Mouse (Mus musculus): ENCODE measurements around the gene Ankrd12.

GRCm38 (mm10) chr17:66091392-66091791, 14.5 kb upstream of the Ankrd12 start:
- no peak for TF ChIP-seq HCFC1 (IDR thresholded peaks at IDR 0.05; ENCODE audit: low read depth, low read length)
- no peak for TF ChIP-seq POLR2A (IDR thresholded peaks at IDR 0.05; ENCODE audit: control insufficient read depth in 1 of 2, insufficient read depth in 1 of 2, low read depth in 1 of 2, low read length in 2 of 2, poor library complexity in 1 of 2)
- no peak for TF ChIP-seq EP300 (IDR thresholded peaks at IDR 0.05; ENCODE audit: low read depth in 1 of 2, low read length in 2 of 2)
- TF ChIP-seq TBP (IDR thresholded peaks at IDR 0.05; ENCODE audit: low read depth, low read length), result no peak
- TF ChIP-seq CTCF (IDR thresholded peaks at IDR 0.05 in 2 of 3, conservative IDR thresholded peaks at IDR 0.05 in 1 of 3; ENCODE audit: control insufficient read depth in 1 of 3, insufficient read depth in 1 of 3, low read depth in 2 of 3, low read length in 3 of 3, poor library complexity in 1 of 3, severe bottlenecking in 1 of 3), result no peak
- no peak for TF ChIP-seq USF1 (IDR thresholded peaks at IDR 0.05; ENCODE audit: low read depth, low read length)
- TF ChIP-seq CHD2 (IDR thresholded peaks at IDR 0.05; ENCODE audit: low read length), result no peak
- no peak for TF ChIP-seq RCOR1 (IDR thresholded peaks at IDR 0.05; ENCODE audit: low read depth, low read length)
- no peak for TF ChIP-seq KAT2A (conservative IDR thresholded peaks at IDR 0.05; ENCODE audit: low read depth, low read length)
